Mouse (Mus musculus) adipose tissue, adult 10 weeks (tissue): ENCODE data around the gene Gm10720. TPM values are rescaled to one million over a fixed set of nuclear protein-coding genes. Genes with fewer than 3 reads are reported as not detected.

Experiments used
- polyA plus RNA-seq: library from polyadenylated mRNA; stranded (reverse); fragments of 350-450 nt; fragmentation: Illumina TruSeq; extraction: RNeasy Lipid Tissue Mini Kit (QIAGEN cat#74804); gene quantifications from one replicate; pipeline ENCODE4 v1.2.3, GENCODE M21; 2014; ENCODE audit warnings: low read depth, low replicate concordance

Gene Gm10720
- polyA plus RNA-seq, result not detected

GRCm38 (mm10) chr9:3015354-3015753 is at the start of gene Gm10720:
Gene Gm10720 (plus strand): TSS chr9:3015654.

GRCm38 (mm10) chr9:3000445-3000972 is 14.9 kb upstream of the Gm10720 start, which contains the start of gene Gm10722:
Gene Gm10722 (plus strand): TSS chr9:3000922.

DNA sequence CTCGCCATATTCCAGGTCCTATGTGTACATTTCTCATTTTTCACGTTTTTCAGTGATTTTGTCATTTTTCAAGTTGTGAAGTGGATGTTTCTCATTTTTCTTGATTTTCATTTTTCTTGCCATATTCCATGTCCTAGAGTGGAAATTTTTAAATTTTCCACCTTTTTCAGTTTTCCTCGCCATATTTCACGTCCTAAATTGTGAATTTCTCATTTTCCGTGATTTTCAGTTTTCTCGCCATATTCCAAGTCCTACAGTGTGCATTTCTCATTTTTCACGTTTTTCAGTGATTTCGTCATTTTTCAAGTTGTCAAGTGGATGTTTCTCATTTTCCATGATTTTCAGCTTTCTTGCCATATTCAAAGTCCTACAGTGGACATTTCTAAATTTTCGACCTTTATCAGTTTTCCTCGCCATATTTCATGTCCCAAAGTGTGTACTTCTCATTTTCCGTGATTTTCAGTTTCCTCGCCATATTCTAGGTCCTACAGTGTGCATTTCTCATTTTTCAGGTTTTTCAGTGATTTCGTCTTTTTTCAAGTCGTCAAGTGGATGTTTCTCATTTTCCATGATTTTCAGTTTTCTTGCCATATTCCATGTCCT is 12.6 kb upstream of the Gm10720 start, which contains the start of gene Gm11168:
Gene Gm11168 (plus strand): TSS at position 553 of the 603 bp plus-strand sequence.

GRCm38 (mm10) chr9:3012733-3013279 is 2.6 kb upstream of the Gm10720 start, which contains the start of gene Gm10721:
Gene Gm10721 (plus strand): TSS chr9:3013140.

GRCm38 (mm10) chr9:3017108-3017507 is 1.7 kb downstream of the Gm10720 start, which contains the start of gene Gm10719:
Gene Gm10719 (plus strand): TSS chr9:3017408.

DNA sequence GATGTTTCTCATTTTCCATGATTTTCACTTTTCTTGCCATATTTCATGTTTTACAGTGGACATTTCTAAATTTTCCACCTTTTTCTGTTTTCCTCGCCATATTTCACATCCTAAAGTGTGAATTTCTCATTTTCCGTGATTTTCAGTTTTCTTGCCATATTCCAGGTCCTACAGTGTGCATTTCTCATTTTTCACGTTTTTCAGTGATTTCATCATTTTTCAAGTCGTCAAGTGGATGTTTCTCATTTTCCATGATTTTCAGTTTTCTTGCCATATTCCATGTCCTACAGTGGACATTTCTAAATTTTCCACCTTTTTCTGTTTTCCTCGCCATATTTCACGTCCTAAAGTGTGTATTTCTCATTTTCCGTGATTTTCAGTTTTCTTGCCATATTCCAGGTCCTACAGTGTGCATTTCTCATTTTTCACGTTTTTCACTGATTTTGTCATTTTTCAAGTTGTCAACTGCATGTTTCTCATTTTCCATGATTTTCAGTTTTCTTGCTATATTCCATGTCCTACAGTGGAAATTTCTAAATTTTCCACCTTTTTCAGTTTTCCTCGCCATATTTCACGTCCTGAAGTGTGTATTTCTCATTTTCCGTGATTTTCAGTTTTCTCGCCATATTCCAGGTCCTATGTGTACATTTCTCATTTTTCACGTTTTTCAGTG is 8.0 kb downstream of the Gm10720 start, which contains the start of gene Gm10718:
Gene Gm10718 (plus strand): TSS at position 236 of the 673 bp plus-strand sequence.

DNA sequence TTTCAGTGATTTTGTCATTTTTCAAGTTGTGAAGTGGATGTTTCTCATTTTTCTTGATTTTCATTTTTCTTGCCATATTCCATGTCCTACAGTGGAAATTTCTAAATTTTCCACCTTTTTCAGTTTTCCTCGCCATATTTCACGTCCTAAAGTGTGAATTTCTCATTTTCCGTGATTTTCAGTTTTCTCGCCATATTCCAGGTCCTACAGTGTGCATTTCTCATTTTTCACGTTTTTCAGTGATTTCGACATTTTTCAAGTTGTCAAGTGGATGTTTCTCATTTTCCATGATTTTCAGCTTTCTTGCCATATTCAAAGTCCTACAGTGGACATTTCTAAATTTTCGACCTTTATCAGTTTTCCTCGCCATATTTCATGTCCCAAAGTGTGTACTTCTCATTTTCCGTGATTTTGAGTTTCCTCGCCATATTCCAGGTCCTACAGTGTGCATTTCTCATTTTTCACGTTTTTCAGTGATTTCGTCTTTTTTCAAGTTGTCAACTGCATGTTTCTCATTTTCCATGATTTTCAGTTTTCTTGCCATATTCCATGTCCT is 9.5 kb downstream of the Gm10720 start, which contains the start of gene Gm10717:
Gene Gm10717 (plus strand): TSS at position 506 of the 556 bp plus-strand sequence.

GRCm38 (mm10) chr9:3034299-3034698 is 18.8 kb downstream of the Gm10720 start, which contains the start of gene Gm17535:
Gene Gm17535 (plus strand): TSS chr9:3034599.

GRCm38 (mm10) chr9:3036577-3036976 is 21.1 kb downstream of the Gm10720 start, which contains the start of gene Gm10715:
Gene Gm10715 (plus strand): TSS chr9:3036877.

Other genes starting within 250 kb of the Gm10720 start
- not detected for gene Gm10722, start 14.7 kb upstream of the Gm10720 start, polyA plus RNA-seq
- gene Gm11168, start 12.3 kb upstream of the Gm10720 start, polyA plus RNA-seq, result not detected
- not detected for gene Gm10721, start 2.5 kb upstream of the Gm10720 start, polyA plus RNA-seq
- gene Gm10719, start 1.8 kb downstream of the Gm10720 start, polyA plus RNA-seq, result not detected
- not detected for gene Gm10718, start 7.9 kb downstream of the Gm10720 start, polyA plus RNA-seq
- not detected for gene Gm10717, start 9.8 kb downstream of the Gm10720 start, polyA plus RNA-seq
- not detected for gene Gm17535, start 18.9 kb downstream of the Gm10720 start, polyA plus RNA-seq
- not detected for gene Gm10715, start 21.2 kb downstream of the Gm10720 start, polyA plus RNA-seq